Mouse (Mus musculus) c-Kit-positive CD71-positive TER-119-positive erythroid progenitor cells, embryonic 14.5 days (primary cell): ENCODE data around the gene Atp2c1.

Source experiments
- DNase-seq: peaks from one replicate; pipeline ENCODE4 v3.0.0-alpha.2; 2013; ENCODE audit warnings: low spot score

The Atp2c1 gene

GRCm38 (mm10) chr9:105527219-105527618 is at the start of gene Atp2c1:
Gene Atp2c1 (minus strand): TSS chr9:105527319.
- DNase-seq: no peak

GRCm38 (mm10) chr9:105557452-105557851 is 30.3 kb upstream of the Atp2c1 start:
- DNase-seq: no peak

- no peak for DNase-seq
Measured at GRCm38 (mm10) chr9:105556141-105556735, 29.1 kb upstream of the Atp2c1 start.

- DNase-seq: no peak
Measured at GRCm38 (mm10) chr9:105554439-105554807, 27.3 kb upstream of the Atp2c1 start.

- no peak for DNase-seq
Measured at GRCm38 (mm10) chr9:105553629-105554438, 26.7 kb upstream of the Atp2c1 start.

GRCm38 (mm10) chr9:105551407-105551806 is 24.3 kb upstream of the Atp2c1 start:
- no peak for DNase-seq

- no peak for DNase-seq
Measured at GRCm38 (mm10) chr9:105549096-105549495, 22.0 kb upstream of the Atp2c1 start.

- no peak for DNase-seq
Measured at GRCm38 (mm10) chr9:105544013-105544750, 17.1 kb upstream of the Atp2c1 start.

GRCm38 (mm10) chr9:105537473-105537872 is 10.4 kb upstream of the Atp2c1 start:
- no peak for DNase-seq

GRCm38 (mm10) chr9:105536877-105537276 is 9.8 kb upstream of the Atp2c1 start:
- DNase-seq: no peak

GRCm38 (mm10) chr9:105525355-105525754 is 1.8 kb downstream of the Atp2c1 start:
- no peak for DNase-seq

GRCm38 (mm10) chr9:105523038-105523437 is 4.1 kb downstream of the Atp2c1 start:
- no peak for DNase-seq

GRCm38 (mm10) chr9:105522063-105522462 is 5.1 kb downstream of the Atp2c1 start:
- DNase-seq: peak; percentile 34

GRCm38 (mm10) chr9:105520776-105521552 is 6.2 kb downstream of the Atp2c1 start:
- DNase-seq: peak; percentile 43

- no peak for DNase-seq
Measured at GRCm38 (mm10) chr9:105519278-105519883, 7.7 kb downstream of the Atp2c1 start.

GRCm38 (mm10) chr9:105503690-105504089 is 23.4 kb downstream of the Atp2c1 start:
- no peak for DNase-seq

- no peak for DNase-seq
Measured at GRCm38 (mm10) chr9:105502389-105502788, 24.7 kb downstream of the Atp2c1 start.

GRCm38 (mm10) chr9:105495316-105496174 is 31.6 kb downstream of the Atp2c1 start:
- peak; percentile 70 for DNase-seq

- DNase-seq: peak; percentile 88
Measured at GRCm38 (mm10) chr9:105494553-105495315, 32.4 kb downstream of the Atp2c1 start.

- no peak for DNase-seq
Measured at GRCm38 (mm10) chr9:105492744-105493143, 34.4 kb downstream of the Atp2c1 start.
